Mouse (Mus musculus): ENCODE data around the gene Dok7. TPM values are rescaled to one million over a fixed set of nuclear protein-coding genes. Genes with fewer than 3 reads are reported as not detected.
A peak's percentile ranks its signal among the peaks of the same experiment; 100 is the strongest.

The Dok7 gene
- polyA plus RNA-seq, 1 experiment, result not detected

GRCm38 (mm10) chr5:35041268-35041829 lies 15.2 kb upstream of the Dok7 start, which contains the start of gene Hgfac:
Gene Hgfac, plus strand, starts transcription at chr5:35041509.
- TF ChIP-seq POLR2A (IDR thresholded peaks at IDR 0.05; ENCODE audit: borderline replicate concordance, control insufficient read depth, low read depth, low read length) (no peak), CTCF (IDR thresholded peaks at IDR 0.05; ENCODE audit: control insufficient read depth, insufficient read depth, low read length) (no peak)
- 33% methylated on average over 6 of the region's 6 CpGs for WGBS
- no peaks in the 10 kb centered on the region; the same call in 1 of the 2 replicates for H3K4me1 ChIP-seq (ENCODE audit: control insufficient read depth, insufficient read depth, low read length)
- H3K4me3 ChIP-seq (replicated peaks; ENCODE audit: control insufficient read depth, low read depth, low read length), result no peak within 1 kb of the TSS
- no peak within 1 kb of the TSS for H3K27ac ChIP-seq (ENCODE audit: control insufficient read depth, insufficient read depth, low read depth, low read length, poor library complexity)

GRCm38 (mm10) chr5:35042431-35043109 lies 14.0 kb upstream of the Dok7 start:
- TF ChIP-seq POLR2A (IDR thresholded peaks at IDR 0.05; ENCODE audit: borderline replicate concordance, control insufficient read depth, low read depth, low read length), result no peak
- Histone ChIP-seq H3K4me1 (ENCODE audit: control insufficient read depth, insufficient read depth, low read length) (no peaks in the 10 kb centered on the region; the same call in 1 of the 2 replicates), H3K4me3 (replicated peaks; ENCODE audit: control insufficient read depth, low read depth, low read length) (no peak overlapping the region), H3K27ac (ENCODE audit: control insufficient read depth, insufficient read depth, low read depth, low read length, poor library complexity) (no peak overlapping the region)
- 6% methylated on average over 10 of the region's 10 CpGs for WGBS

- WGBS, result 0% methylated on average over 1 of the region's 1 CpGs
- TF ChIP-seq POLR2A (IDR thresholded peaks at IDR 0.05; ENCODE audit: borderline replicate concordance, control insufficient read depth, low read depth, low read length), result no peak
- TF ChIP-seq CTCF (IDR thresholded peaks at IDR 0.05; ENCODE audit: control insufficient read depth, insufficient read depth, low read length), result peak; percentile 78
- Histone ChIP-seq H3K27ac (ENCODE audit: control insufficient read depth, insufficient read depth, low read depth, low read length, poor library complexity) (no peak overlapping the region), H3K4me1 (ENCODE audit: control insufficient read depth, insufficient read depth, low read length) (no peaks in the 10 kb centered on the region), H3K4me3 (replicated peaks; ENCODE audit: control insufficient read depth, low read depth, low read length) (no peak overlapping the region)
Measured at GRCm38 (mm10) chr5:35043110-35043451, 13.5 kb upstream of the Dok7 start.

GRCm38 (mm10) chr5:35050541-35050940 lies 6.0 kb upstream of the Dok7 start:
- Histone ChIP-seq H3K27ac (ENCODE audit: control insufficient read depth, insufficient read depth, low read depth, low read length, poor library complexity) (no peak overlapping the region), H3K4me1 (ENCODE audit: control insufficient read depth, insufficient read depth, low read length) (no peaks in the 10 kb centered on the region), H3K4me3 (replicated peaks; ENCODE audit: control insufficient read depth, low read depth, low read length) (no peak overlapping the region)
- TF ChIP-seq CTCF (IDR thresholded peaks at IDR 0.05; ENCODE audit: control insufficient read depth, insufficient read depth, low read length) (no peak), POLR2A (IDR thresholded peaks at IDR 0.05; ENCODE audit: borderline replicate concordance, control insufficient read depth, low read depth, low read length) (no peak)
- WGBS, result 62% methylated on average over 5 of the region's 5 CpGs

- no peaks in the 10 kb centered on the region for H3K4me1 ChIP-seq (ENCODE audit: control insufficient read depth, insufficient read depth, low read length)
- WGBS, result 59% methylated on average over 3 of the region's 3 CpGs
- TF ChIP-seq POLR2A (IDR thresholded peaks at IDR 0.05; ENCODE audit: borderline replicate concordance, control insufficient read depth, low read depth, low read length) (no peak), CTCF (IDR thresholded peaks at IDR 0.05; ENCODE audit: control insufficient read depth, insufficient read depth, low read length) (no peak)
Measured at GRCm38 (mm10) chr5:35054628-35055027, 1.9 kb upstream of the Dok7 start.

GRCm38 (mm10) chr5:35055076-35055475 lies 1.5 kb upstream of the Dok7 start:
- H3K4me3 ChIP-seq (replicated peaks; ENCODE audit: control insufficient read depth, low read depth, low read length), result no peak overlapping the region
- H3K27ac ChIP-seq (ENCODE audit: control insufficient read depth, insufficient read depth, low read depth, low read length, poor library complexity), result no peak overlapping the region
- no peak for TF ChIP-seq CTCF (IDR thresholded peaks at IDR 0.05; ENCODE audit: control insufficient read depth, insufficient read depth, low read length)
- no peak for TF ChIP-seq POLR2A (IDR thresholded peaks at IDR 0.05; ENCODE audit: borderline replicate concordance, control insufficient read depth, low read depth, low read length)
- 76% methylated on average over 12 of the region's 12 CpGs for WGBS
- no peaks in the 10 kb centered on the region for H3K4me1 ChIP-seq (ENCODE audit: control insufficient read depth, insufficient read depth, low read length)

More at GRCm38 (mm10) chr5:35054628-35055027, 1.9 kb upstream of the Dok7 start:
- H3K4me3 ChIP-seq (replicated peaks; ENCODE audit: control insufficient read depth, low read depth, low read length), result no peak overlapping the region
- no peak overlapping the region for H3K27ac ChIP-seq (ENCODE audit: control insufficient read depth, insufficient read depth, low read depth, low read length, poor library complexity)

GRCm38 (mm10) chr5:35057582-35057981 lies 1.0 kb downstream of the Dok7 start:
- no peak overlapping the region for H3K4me3 ChIP-seq (replicated peaks; ENCODE audit: control insufficient read depth, low read depth, low read length)
- H3K27ac ChIP-seq (ENCODE audit: control insufficient read depth, insufficient read depth, low read depth, low read length, poor library complexity), result no peak overlapping the region
- WGBS, result 18% methylated on average over 4 of the region's 4 CpGs
- no peaks in the 10 kb centered on the region for H3K4me1 ChIP-seq (ENCODE audit: control insufficient read depth, insufficient read depth, low read length)
- TF ChIP-seq POLR2A (IDR thresholded peaks at IDR 0.05; ENCODE audit: borderline replicate concordance, control insufficient read depth, low read depth, low read length) (no peak), CTCF (IDR thresholded peaks at IDR 0.05; ENCODE audit: control insufficient read depth, insufficient read depth, low read length) (no peak)

- Histone ChIP-seq H3K4me1 (ENCODE audit: control insufficient read depth, insufficient read depth, low read length) (no peaks in the 10 kb centered on the region), H3K27ac (ENCODE audit: control insufficient read depth, insufficient read depth, low read depth, low read length, poor library complexity) (no peak overlapping the region), H3K4me3 (replicated peaks; ENCODE audit: control insufficient read depth, low read depth, low read length) (no peak overlapping the region)
- TF ChIP-seq CTCF (IDR thresholded peaks at IDR 0.05; ENCODE audit: control insufficient read depth, insufficient read depth, low read length) (no peak), POLR2A (IDR thresholded peaks at IDR 0.05; ENCODE audit: borderline replicate concordance, control insufficient read depth, low read depth, low read length) (no peak)
- 54% methylated on average over 1 of the region's 1 CpGs for WGBS
Measured at GRCm38 (mm10) chr5:35058216-35058615, 1.6 kb downstream of the Dok7 start.

Data from bone marrow, adult 2 months (tissue).